Mouse (Mus musculus): Measurements from ENCODE around the gene Zmat1. TPM values are rescaled to one million over a fixed set of nuclear protein-coding genes. Genes with fewer than 3 reads are reported as not detected.

Gene Zmat1
- 9.9 TPM for polyA plus RNA-seq (2014; fragmentation: Illumina TruSeq; extraction: RNeasy Lipid Tissue Mini Kit (QIAGEN cat#74804); ENCODE audit: low read depth, low replicate concordance)

DNA sequence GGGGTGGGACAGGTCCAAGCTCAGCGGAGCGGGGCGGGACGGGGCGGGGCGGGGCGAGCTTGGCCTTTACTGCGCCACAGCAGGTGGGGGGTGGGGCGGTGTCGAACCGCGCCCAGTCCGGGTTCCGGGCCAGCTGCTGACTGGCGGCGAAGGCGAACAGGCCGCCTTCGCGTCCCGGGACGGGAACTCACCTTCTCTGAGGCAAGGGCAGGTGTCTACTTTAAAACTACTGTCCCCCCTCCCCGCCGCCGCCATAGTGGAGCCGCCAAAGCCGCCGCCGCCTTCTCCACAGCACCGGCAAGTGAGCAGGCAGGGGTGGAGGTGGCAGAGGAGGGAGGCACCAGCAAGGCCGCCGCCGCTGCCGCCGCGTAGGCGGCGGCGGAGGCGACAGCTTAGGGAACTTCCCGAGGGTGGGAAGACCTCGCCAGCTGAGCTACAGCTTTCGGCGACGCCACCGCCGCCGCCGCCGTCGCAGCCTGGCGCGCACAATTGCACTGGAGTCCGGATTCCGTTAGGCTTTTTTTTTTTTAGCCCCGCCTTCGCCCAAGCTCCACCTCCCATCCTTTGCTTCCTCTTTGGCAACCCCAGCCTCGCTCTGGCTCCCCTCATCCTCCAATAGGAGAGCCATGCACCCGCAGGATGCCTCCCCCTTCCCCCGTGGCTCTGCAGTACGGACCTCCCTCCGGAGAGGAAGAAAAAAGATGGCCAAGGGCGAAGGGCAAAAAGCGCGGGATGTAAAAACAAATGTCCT is at the start of gene Zmat1:
Gene Zmat1, minus strand, starts transcription at position 490 of the 751 bp plus-strand sequence.

DNA sequence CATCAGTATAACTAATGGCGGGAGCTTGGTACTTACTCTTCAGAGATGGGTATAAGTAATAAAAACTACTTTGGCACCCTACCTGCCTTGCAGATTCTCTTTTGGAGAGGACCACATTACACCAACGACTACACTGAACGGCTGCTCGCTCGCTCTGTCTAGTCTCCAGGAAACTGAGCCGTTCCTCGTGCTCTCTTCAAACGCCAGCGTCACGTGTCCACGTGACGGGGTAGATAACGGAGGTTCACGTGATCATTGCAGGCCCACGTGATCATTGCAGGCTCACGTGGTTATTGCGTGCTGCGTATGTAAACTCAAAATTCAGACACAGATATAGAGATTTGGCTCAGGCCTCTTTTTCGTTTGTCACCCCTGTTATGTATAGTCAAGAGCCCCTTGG is 44.5 kb downstream of the Zmat1 start, which contains the start of gene Nxf2:
Gene Nxf2, minus strand, starts transcription at position 209 of the 400 bp plus-strand sequence.

Other genes with a start within 250 kb of the Zmat1 start
- gene Armcx2, start 200.0 kb downstream of the Zmat1 start, polyA plus RNA-seq (2014; fragmentation: Illumina TruSeq; extraction: RNeasy Lipid Tissue Mini Kit (QIAGEN cat#74804); ENCODE audit: low read depth, low replicate concordance), result 18.2 TPM
- 0.32 TPM for gene Nxf2, start 44.5 kb downstream of the Zmat1 start, polyA plus RNA-seq (2014; fragmentation: Illumina TruSeq; extraction: RNeasy Lipid Tissue Mini Kit (QIAGEN cat#74804); ENCODE audit: low read depth, low replicate concordance)
- gene Gm15023, start 168.4 kb upstream of the Zmat1 start, polyA plus RNA-seq (2014; fragmentation: Illumina TruSeq; extraction: RNeasy Lipid Tissue Mini Kit (QIAGEN cat#74804); ENCODE audit: low read depth, low replicate concordance), result not detected
- gene Tceal6, start 201.5 kb upstream of the Zmat1 start, polyA plus RNA-seq (2014; fragmentation: Illumina TruSeq; extraction: RNeasy Lipid Tissue Mini Kit (QIAGEN cat#74804); ENCODE audit: low read depth, low replicate concordance), result 0.69 TPM

All from sigmoid colon, adult 10 weeks (tissue).